Mouse (Mus musculus) ovary, postnatal 14 days (tissue): ENCODE data around the gene Nhp2.
"Not testable (repeated sequence)": the region's sequence is repeated elsewhere in the genome, so short reads cannot be mapped to it uniquely, and the experiment has no call there.

Experiments
- DNase-seq: peaks from one replicate; pipeline ENCODE4 v3.0.0; 2022; ENCODE audit warnings: low spot score

The Nhp2 gene

GRCm38 (mm10) chr11:51606447-51607095 lies 13.0 kb upstream of the Nhp2 start, which contains the start of gene Hnrnpab:
Hnrnpab (minus strand) TSS chr11:51606847.
- DNase-seq = peak; percentile 97

GRCm38 (mm10) chr11:51607096-51607738 lies 12.3 kb upstream of the Nhp2 start:
- DNase-seq = no peak

- DNase-seq = no peak
Observed at GRCm38 (mm10) chr11:51609266-51609909, 10.1 kb upstream of the Nhp2 start.

GRCm38 (mm10) chr11:51609940-51610339 lies 9.6 kb upstream of the Nhp2 start:
- not testable (repeated sequence) for DNase-seq

GRCm38 (mm10) chr11:51614256-51614655 lies 5.3 kb upstream of the Nhp2 start:
- DNase-seq = no peak

- DNase-seq = no peak
Observed at GRCm38 (mm10) chr11:51615129-51615528, 4.4 kb upstream of the Nhp2 start.

GRCm38 (mm10) chr11:51615601-51616000 lies 3.9 kb upstream of the Nhp2 start:
- peak; percentile 57 for DNase-seq

- DNase-seq = not testable (repeated sequence)
Observed at GRCm38 (mm10) chr11:51616113-51616512, 3.4 kb upstream of the Nhp2 start.

GRCm38 (mm10) chr11:51617693-51618092 lies 1.8 kb upstream of the Nhp2 start:
- peak; percentile 62 for DNase-seq

GRCm38 (mm10) chr11:51618894-51619408 lies 584 bp upstream of the Nhp2 start:
- DNase-seq = no peak

GRCm38 (mm10) chr11:51620084-51620483 lies 549 bp downstream of the Nhp2 start:
- DNase-seq = no peak

- no peak for DNase-seq
Observed at GRCm38 (mm10) chr11:51621776-51622175, 2.2 kb downstream of the Nhp2 start.

GRCm38 (mm10) chr11:51622971-51623491 lies 3.5 kb downstream of the Nhp2 start:
- no peak for DNase-seq

GRCm38 (mm10) chr11:51625187-51625820 lies 5.8 kb downstream of the Nhp2 start:
- DNase-seq = no peak

- no peak for DNase-seq
Observed at GRCm38 (mm10) chr11:51627425-51627824, 7.9 kb downstream of the Nhp2 start.

- no peak for DNase-seq
Observed at GRCm38 (mm10) chr11:51627907-51628306, 8.4 kb downstream of the Nhp2 start.

GRCm38 (mm10) chr11:51629651-51630314 lies 10.2 kb downstream of the Nhp2 start:
- no peak for DNase-seq

- no peak for DNase-seq
Observed at GRCm38 (mm10) chr11:51632130-51632753, 12.7 kb downstream of the Nhp2 start.

GRCm38 (mm10) chr11:51633200-51633599 lies 13.7 kb downstream of the Nhp2 start:
- DNase-seq = not testable (repeated sequence)

- no peak for DNase-seq
Observed at GRCm38 (mm10) chr11:51633721-51634120, 14.2 kb downstream of the Nhp2 start.

GRCm38 (mm10) chr11:51635127-51635524 lies 15.6 kb downstream of the Nhp2 start:
- DNase-seq = no peak
